Mouse (Mus musculus): Measurements from ENCODE around the gene Ramp2.

Ramp2 gene

DNA sequence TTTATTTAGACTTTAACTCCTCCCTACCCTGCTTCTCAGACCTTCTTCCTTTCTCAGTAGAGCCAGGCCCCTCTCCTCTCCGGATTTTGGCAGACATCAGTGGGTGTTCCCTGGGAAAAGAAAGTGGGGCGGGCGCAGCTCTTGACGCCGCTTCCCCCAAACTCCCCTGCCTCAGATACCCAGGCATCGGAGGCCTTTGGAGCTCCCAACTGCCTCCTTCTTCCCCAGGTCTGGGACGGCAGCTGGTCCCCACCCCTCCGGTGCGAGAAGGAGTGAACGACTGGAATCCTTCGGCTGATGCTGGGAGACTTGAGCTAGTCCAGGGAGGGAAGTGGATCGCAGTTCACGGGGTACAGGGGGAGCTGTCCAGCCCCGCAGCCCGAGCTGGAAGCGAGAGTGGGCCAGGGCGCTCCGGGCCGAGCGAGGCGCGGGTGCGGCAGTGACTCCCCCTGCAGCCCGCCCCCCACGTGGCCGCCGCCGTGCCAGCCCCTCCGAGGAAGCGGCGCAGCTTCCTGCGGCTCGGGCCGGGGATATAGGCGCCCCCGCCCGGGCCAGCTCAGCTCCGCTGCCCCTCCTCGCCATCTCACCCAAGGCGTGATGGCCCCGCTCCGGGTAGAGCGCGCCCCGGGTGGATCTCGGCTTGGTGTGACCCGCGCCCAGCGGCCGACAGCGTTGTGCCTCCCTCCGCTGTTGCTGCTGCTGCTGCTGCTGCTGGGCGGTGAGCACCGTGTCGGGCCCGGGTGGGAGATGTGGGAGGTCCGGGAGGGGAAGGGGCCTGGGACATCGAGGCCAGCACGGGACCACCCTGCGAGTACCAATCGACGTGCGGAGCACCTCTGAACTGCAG is at the start of gene Ramp2:
TSS of gene Ramp2 (plus strand) at position 174 of the 847 bp plus-strand sequence.
- peak; percentile 78 for DNase-seq

DNA sequence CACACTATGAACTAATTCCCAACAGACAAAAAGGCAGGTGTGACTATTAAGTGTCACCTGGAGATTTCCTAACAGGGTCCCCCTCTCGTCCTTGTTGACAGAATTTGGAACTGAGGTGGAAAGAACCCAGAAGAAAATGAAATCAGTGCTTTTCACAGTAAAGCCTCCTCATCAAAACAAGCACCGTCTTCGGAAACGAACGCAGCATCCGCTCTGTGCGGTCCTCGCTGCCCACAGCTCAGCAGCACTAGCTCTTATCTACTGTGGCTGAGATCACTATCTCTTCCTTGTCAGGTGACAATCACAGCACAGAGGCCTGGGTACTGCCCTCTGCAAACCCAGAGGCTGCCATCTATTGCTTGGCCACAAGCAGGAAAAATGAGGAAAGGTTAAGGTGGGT is 49.7 kb upstream of the Ramp2 start:
- DNase-seq = no peak

- no peak for DNase-seq
These were observed 46.3 kb upstream of the Ramp2 start for GRCm38 (mm10) chr11:101199555-101199954.

DNA sequence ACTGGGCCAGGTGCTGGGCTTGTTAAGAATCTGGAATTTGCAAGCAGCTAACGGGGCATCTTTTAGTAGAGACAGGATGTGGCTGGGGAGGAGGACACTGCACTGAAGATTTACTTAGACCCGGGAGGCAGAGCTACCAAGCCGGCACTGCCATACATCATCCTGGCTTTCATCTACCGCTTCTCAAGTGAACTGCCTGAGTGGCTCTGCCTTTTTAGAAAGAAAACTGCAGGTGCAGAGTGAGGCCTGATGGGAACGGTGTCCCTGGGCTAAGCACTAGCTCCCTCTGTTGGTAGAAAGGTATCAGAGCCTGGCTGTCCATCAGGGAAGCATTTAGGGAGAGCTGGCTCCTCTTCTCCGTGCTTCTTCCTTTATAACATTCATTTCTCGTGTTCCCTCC is 44.8 kb upstream of the Ramp2 start:
- DNase-seq = peak; percentile 41

GRCm38 (mm10) chr11:101211970-101212369 is 33.9 kb upstream of the Ramp2 start:
- peak; percentile 91 for DNase-seq

GRCm38 (mm10) chr11:101216936-101217335 is 28.9 kb upstream of the Ramp2 start:
- no peak for DNase-seq

- no peak for DNase-seq
These were observed 27.3 kb upstream of the Ramp2 start for GRCm38 (mm10) chr11:101218436-101219055.

DNA sequence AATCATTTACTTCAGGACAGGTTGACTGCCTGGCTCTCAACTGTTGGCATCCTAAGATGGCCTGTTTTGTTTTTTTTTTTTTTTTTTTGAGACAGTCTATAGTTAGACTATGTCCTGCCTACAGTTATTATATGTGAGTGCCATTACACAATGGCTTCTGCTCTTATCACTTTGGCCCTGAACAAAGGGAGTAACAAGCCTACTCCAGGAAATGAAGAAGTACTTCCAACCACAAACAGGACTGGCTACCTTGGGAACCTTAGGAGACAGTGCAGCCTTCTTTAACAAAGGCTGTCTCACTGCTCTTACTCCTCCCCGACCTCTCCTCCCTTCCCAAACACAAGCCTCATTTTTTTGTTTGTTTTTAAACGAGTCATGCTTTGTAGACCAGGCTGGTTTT is 25.0 kb upstream of the Ramp2 start:
- DNase-seq = no peak

DNA sequence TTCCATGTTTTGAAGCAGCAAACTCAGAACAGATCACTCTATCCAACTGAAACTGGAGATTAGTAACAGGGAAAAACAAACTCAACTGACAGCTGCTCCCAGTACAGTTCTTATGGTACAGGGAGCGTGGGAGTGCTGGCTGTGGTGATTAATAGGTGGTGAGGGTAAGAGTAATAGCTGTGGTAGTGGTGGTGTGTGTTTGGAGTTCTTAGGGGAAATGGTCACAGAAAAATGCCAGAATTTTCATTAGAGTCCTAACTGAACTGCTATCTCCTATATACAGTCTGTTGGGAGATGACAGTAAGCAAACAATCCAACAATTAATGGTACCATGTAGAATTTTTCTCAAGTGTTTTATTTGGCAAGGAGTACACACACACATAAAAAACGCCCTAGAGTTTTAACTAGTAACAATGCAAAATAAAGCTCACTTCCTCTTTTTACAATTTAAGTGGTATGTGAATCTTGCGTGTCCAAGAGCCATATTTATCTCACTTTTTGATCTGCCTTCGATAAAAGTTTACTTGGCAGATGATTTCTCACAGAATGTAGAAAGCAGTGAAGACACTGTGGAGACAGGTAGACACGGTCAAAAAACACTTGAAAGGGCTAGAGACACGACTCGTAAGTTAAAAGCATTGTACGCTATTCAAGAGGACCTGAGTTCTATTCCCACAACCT is 24.4 kb upstream of the Ramp2 start:
- DNase-seq = no peak

DNA sequence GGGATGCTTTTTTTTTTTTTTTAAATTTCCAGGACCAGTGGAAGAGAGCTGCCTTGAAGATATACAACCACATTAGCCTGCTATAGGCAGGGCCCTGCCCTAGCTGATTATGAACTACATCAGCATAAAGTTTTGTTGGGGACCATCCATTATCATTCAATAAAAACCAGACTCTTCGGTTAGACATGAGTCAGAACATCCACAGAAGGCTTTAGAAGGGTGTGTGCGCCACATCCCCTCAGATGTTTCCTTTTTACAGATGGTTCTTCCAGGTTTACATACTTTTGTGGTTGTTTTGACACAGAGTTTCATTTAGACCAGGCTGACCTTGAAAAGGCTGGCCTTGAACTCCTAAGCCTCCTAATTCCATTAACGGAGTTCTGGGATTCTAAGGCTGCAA is 21.5 kb upstream of the Ramp2 start:
- no peak for DNase-seq

GRCm38 (mm10) chr11:101225331-101226064 is 20.3 kb upstream of the Ramp2 start:
- peak; percentile 39 for DNase-seq

GRCm38 (mm10) chr11:101226065-101226701 is 19.6 kb upstream of the Ramp2 start, which contains the start of gene Ezh1:
Gene Ezh1 (minus strand): TSS chr11:101226463.
- DNase-seq = peak; percentile 95

DNA sequence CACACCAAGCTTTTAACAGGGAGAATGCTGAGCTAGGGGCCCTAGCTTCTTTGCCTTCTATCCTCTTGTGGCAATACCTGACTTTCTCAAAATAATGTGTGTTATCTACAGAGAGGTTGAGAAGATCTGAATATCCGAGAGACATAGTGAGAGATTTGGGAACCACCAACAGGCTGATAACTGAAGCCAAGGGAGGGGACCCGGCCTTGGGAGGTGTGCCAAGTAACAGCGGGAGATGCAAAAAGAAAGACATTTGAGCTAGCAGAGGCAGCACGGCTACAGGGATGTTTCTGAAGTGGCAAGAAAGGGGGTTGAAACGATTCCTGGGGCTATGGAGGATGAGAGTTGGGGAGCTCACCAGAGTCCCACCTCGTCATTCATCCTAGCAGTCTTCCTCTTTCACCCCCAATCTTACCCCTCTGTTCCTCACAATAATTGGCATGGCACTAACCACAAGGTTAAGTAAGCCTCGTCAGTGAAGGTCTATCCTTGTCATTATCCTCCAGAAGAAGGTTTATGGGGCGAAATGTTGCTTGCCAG is 16.4 kb upstream of the Ramp2 start:
- peak; percentile 61 for DNase-seq

GRCm38 (mm10) chr11:101230061-101230511 is 15.7 kb upstream of the Ramp2 start:
- DNase-seq = peak; percentile 73

DNA sequence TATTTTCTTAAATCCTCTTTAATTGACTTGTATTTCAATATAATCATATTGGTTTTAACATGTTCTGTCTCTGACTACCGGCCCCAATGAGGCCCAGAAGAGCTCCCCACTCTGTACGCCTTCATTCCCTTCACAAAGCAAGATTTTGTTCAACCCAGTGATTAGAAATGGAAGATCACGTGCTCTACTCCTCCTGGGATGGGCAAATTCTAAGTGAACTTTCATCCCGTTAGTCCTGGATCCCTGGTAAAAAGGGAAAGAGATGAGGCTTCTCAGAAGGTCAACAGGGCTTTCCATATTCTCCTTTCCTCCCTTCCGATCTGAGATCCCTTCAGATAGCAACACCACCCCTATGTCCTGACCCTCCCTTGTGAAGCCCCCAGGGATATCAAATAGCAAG is 15.3 kb upstream of the Ramp2 start:
- DNase-seq = no peak

GRCm38 (mm10) chr11:101230991-101231871 is 14.6 kb upstream of the Ramp2 start:
- DNase-seq = peak; percentile 91

DNA sequence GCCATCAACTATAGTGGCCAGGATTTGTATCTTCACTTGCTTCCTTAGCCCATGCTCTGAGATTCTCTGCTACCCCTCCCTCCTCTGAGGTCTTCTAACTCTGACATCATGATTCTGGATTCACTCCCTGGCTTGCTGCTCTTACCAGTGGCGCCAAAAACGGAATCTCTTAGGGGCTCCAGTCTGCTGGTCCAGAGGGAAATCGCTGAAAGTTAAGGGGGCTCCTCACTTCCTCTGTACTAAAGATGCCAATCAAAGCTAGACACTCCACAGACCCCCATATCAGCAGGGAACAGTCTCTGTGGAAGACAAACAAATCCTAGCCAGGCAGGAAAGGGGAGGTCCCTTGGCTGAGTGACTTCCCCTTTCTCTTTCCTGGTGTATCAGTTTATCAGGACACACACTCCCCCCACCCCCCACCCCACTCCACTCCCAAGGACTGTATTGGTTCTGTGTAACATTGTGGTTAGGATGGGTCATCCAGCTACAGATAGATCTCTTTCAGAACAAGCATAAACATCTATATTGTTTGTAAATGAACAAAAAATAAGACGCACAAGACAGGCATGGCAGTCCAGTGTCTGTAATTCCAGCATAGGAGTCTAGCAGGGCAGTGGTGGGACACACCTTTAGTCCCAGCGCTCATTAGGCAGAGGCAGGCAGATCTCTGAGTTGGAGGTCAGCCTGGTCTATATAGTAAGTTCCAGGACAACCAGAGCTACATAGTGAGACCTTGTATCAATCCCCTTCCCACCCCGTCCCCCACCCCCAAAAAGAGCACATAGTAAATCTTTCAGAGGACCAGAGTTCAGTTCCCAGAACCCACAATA is 13.6 kb upstream of the Ramp2 start:
- peak; percentile 88 for DNase-seq

GRCm38 (mm10) chr11:101233240-101233639 is 12.6 kb upstream of the Ramp2 start:
- DNase-seq = no peak

GRCm38 (mm10) chr11:101234124-101234523 is 11.7 kb upstream of the Ramp2 start:
- DNase-seq = no peak

- no peak for DNase-seq
These were observed 10.4 kb upstream of the Ramp2 start for GRCm38 (mm10) chr11:101235429-101235828.

Measured in lung, postnatal 36 days (tissue).